ENCODE assay signal across 12 mouse cellular contexts in the genomic region with DNA sequence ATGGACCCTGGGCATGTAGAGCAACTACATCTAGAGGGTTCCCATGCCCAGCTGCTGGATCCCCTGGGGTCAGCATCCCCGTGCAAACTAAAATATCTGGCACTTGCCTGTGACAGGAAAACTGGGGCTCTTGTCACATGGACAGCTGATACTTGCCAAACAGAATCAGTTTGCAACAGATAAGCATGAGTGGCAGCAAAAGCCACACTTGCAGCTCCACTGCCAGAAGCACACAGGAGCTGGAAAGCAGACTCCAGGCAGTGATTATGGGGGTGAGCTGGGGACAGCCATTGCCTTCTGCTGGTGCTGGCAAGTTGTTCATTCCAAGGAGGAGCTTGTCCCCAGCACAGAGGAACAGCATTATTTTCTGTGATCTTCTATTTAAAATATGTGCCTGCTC.
DNase-seq lines count a peak whose midpoint lies in the region; ATAC-seq and TF ChIP-seq lines count a peak whose summit lies in the region.
"Had no signal": no experiment of that assay in that cellular context is flagged by ENCODE, and none has a peak within 500 bp of the region (broad histone marks: within the 10 kb centered on the region; RNA-seq: fewer than 3 reads in every experiment).

No protein-coding gene starts in this region.

- peak; percentile 78 for ATAC-seq in forebrain, postnatal 0 days
- no peak for ATAC-seq in forebrain, embryonic 13.5 days
- no peak for ATAC-seq in midbrain, embryonic 13.5 days

- no peaks in the 10 kb centered on the region for H3K4me1 ChIP-seq in forebrain, postnatal 0 days (ENCODE audit: insufficient read depth)
- no peaks in the 10 kb centered on the region for H3K4me1 ChIP-seq in forebrain, embryonic 13.5 days
- no peaks in the 10 kb centered on the region for H3K4me1 ChIP-seq in midbrain, embryonic 13.5 days (replicated peaks)
- H3K4me1 ChIP-seq: embryonic facial prominence, embryonic 15.5 days; neural tube, embryonic 12.5 days had no signal

- peak; percentile 13 for DNase-seq in forebrain, postnatal 0 days
- peak; percentile 29 for DNase-seq in cerebellum, adult 11 months
- peak; percentile 46 for DNase-seq in heart, adult 8-10 months (ENCODE audit: low spot score)
- DNase-seq in layer of hippocampus, postnatal 14 days (ENCODE audit: low spot score in 2 of 2): peak; percentile 43 to 73
- DNase-seq in urinary bladder, postnatal 25 days (ENCODE audit: low spot score): no peak
- DNase-seq in spleen, postnatal 10 days (ENCODE audit: low spot score in 2 of 2): no peak
- DNase-seq: kidney, adult 11 months had no signal

- no peak overlapping the region for H3K4me2 ChIP-seq in forebrain, postnatal 0 days (ENCODE audit: low read depth)
- no peak overlapping the region for H3K4me2 ChIP-seq in forebrain, embryonic 13.5 days
- no peak overlapping the region for H3K4me2 ChIP-seq in midbrain, embryonic 13.5 days (replicated peaks)
- H3K4me2 ChIP-seq: embryonic facial prominence, embryonic 15.5 days; neural tube, embryonic 12.5 days had no signal

- H3K27ac ChIP-seq in forebrain, postnatal 0 days (ENCODE audit: low read depth, low read length): no peak overlapping the region
- no peak overlapping the region for H3K27ac ChIP-seq in forebrain, embryonic 13.5 days
- no peak overlapping the region for H3K27ac ChIP-seq in midbrain, embryonic 13.5 days
- H3K27ac ChIP-seq: embryonic facial prominence, embryonic 15.5 days; liver, embryonic 14.5 days; neural tube, embryonic 12.5 days had no signal

- no peak overlapping the region for H3K4me3 ChIP-seq in forebrain, postnatal 0 days (ENCODE audit: low read depth, low read length)
- H3K4me3 ChIP-seq in forebrain, embryonic 13.5 days: no peak overlapping the region
- no peak overlapping the region for H3K4me3 ChIP-seq in midbrain, embryonic 13.5 days (replicated peaks)
- H3K4me3 ChIP-seq: embryonic facial prominence, embryonic 15.5 days; neural tube, embryonic 12.5 days had no signal

- no peak overlapping the region for H3K9ac ChIP-seq in forebrain, postnatal 0 days
- H3K9ac ChIP-seq in forebrain, embryonic 13.5 days: no peak overlapping the region
- no peak overlapping the region for H3K9ac ChIP-seq in midbrain, embryonic 13.5 days (replicated peaks)
- H3K9ac ChIP-seq: embryonic facial prominence, embryonic 15.5 days; liver, embryonic 14.5 days; neural tube, embryonic 12.5 days had no signal

- no peak for TF ChIP-seq CTCF in forebrain, postnatal 0 days (IDR thresholded peaks at IDR 0.05; ENCODE audit: low read depth)

- H3K36me3 ChIP-seq in forebrain, postnatal 0 days (ENCODE audit: insufficient read depth): no peaks in the 10 kb centered on the region
- H3K36me3 ChIP-seq in forebrain, embryonic 13.5 days (ENCODE audit: poor library complexity, severe bottlenecking): no peaks in the 10 kb centered on the region
- H3K36me3 ChIP-seq in midbrain, embryonic 13.5 days: no peaks in the 10 kb centered on the region
- H3K36me3 ChIP-seq: embryonic facial prominence, embryonic 15.5 days; neural tube, embryonic 12.5 days had no signal

- H3K27me3 ChIP-seq in forebrain, postnatal 0 days (ENCODE audit: insufficient read depth, low read length): no peaks in the 10 kb centered on the region
- H3K27me3 ChIP-seq in forebrain, embryonic 13.5 days: no peaks in the 10 kb centered on the region
- H3K27me3 ChIP-seq in midbrain, embryonic 13.5 days: no peaks in the 10 kb centered on the region
- H3K27me3 ChIP-seq: embryonic facial prominence, embryonic 15.5 days; neural tube, embryonic 12.5 days had no signal

- H3K9me3 ChIP-seq in forebrain, postnatal 0 days (ENCODE audit: low read length): no peaks in the 10 kb centered on the region
- H3K9me3 ChIP-seq in forebrain, embryonic 13.5 days (replicated peaks): no peaks in the 10 kb centered on the region
- no peaks in the 10 kb centered on the region for H3K9me3 ChIP-seq in midbrain, embryonic 13.5 days
- H3K9me3 ChIP-seq: embryonic facial prominence, embryonic 15.5 days; neural tube, embryonic 12.5 days had no signal

- 35% methylated on average over 1 of the region's 1 CpGs for WGBS in forebrain, postnatal 0 days
- 72% methylated on average over 1 of the region's 1 CpGs for whole genome bisulfite sequencing in forebrain, embryonic 13.5 days
- 74% methylated on average over 1 of the region's 1 CpGs for WGBS in midbrain, embryonic 13.5 days

Comparison
In these comparisons a context has a peak if more than half of its experiments do, and no peak if none do; other contexts are left out.
1. DNase-seq: peak in forebrain, postnatal 0 days (single experiment), cerebellum, adult 11 months (single experiment), heart, adult 8-10 months (single experiment) and layer of hippocampus, postnatal 14 days (2 of 2); none in urinary bladder, postnatal 25 days (single experiment) and spleen, postnatal 10 days (0 of 2).